Comparison of ENCODE assay signal across 9 mouse cellular contexts in genomic region chr1:75693231-75693914, GRCm38 (mm10).
A peak's percentile ranks its signal among the peaks of the same experiment; 100 is the strongest.
DNase-seq lines count a peak whose midpoint lies in the region; ATAC-seq and TF ChIP-seq lines count a peak whose summit lies in the region.
"Had no signal": no experiment of that assay in that cellular context is flagged by ENCODE, and none has a peak within 500 bp of the region (broad histone marks: within the 10 kb centered on the region; RNA-seq: fewer than 3 reads in every experiment).

No protein-coding gene starts in this region.

- intact Hi-C loops in gastrocnemius, adult 2 months (cut with DNase I), result no loop called here

- H3K9ac ChIP-seq in heart, embryonic 14.5 days (ENCODE audit: low read length), result no peak overlapping the region
- no peak overlapping the region for H3K9ac ChIP-seq in intestine, embryonic 15.5 days

- H3K36me3 ChIP-seq in heart, embryonic 14.5 days (ENCODE audit: control insufficient read depth, insufficient read depth, low read length), result no peaks in the 10 kb centered on the region
- H3K36me3 ChIP-seq in intestine, embryonic 15.5 days, result no peaks in the 10 kb centered on the region

- no peak for TF ChIP-seq CTCF in gastrocnemius, adult 2 months (IDR thresholded peaks at IDR 0.05)

- no peaks in the 10 kb centered on the region for H3K9me3 ChIP-seq in heart, embryonic 14.5 days (ENCODE audit: control insufficient read depth, low read length)
- no peaks in the 10 kb centered on the region for H3K9me3 ChIP-seq in intestine, embryonic 15.5 days

- no peak overlapping the region for H3K4me3 ChIP-seq in heart, embryonic 14.5 days (ENCODE audit: control insufficient read depth in 1 of 2, insufficient read depth in 1 of 2, low read depth in 1 of 2, low read length in 2 of 2)
- no peak overlapping the region for H3K4me3 ChIP-seq in intestine, embryonic 15.5 days (replicated peaks)
- H3K4me3 ChIP-seq in gastrocnemius, adult 2 months, result no peak overlapping the region

- peaks cover 3 to 7% of the 10 kb centered on the region in 2 experiments; a peak in 2 of 4 replicates for H3K4me1 ChIP-seq in heart, embryonic 14.5 days (ENCODE audit: control insufficient read depth in 2 of 2, insufficient read depth in 2 of 2, low read length in 2 of 2)
- H3K4me1 ChIP-seq in intestine, embryonic 15.5 days (replicated peaks), result no peaks in the 10 kb centered on the region
- H3K4me1 ChIP-seq: megakaryocyte, embryonic 14.5 days had no signal

- 53% methylated on average over 12 of the region's 12 CpGs for WGBS in heart, embryonic 14.5 days
- 17% methylated on average over 12 of the region's 12 CpGs for WGBS in intestine, embryonic 15.5 days

- H3K4me2 ChIP-seq in heart, embryonic 14.5 days (ENCODE audit: low read length), result no peak overlapping the region
- no peak overlapping the region for H3K4me2 ChIP-seq in intestine, embryonic 15.5 days (replicated peaks)

- peak; percentile 73 for ATAC-seq in heart, embryonic 14.5 days (ENCODE audit: insufficient number of reproducible peaks, insufficient read depth, low FRiP score, low read depth)
- peak; percentile 47 for ATAC-seq in intestine, embryonic 15.5 days

- peak overlapping the region; percentile 15 to 33; a peak in 1 of 4 replicates for H3K27ac ChIP-seq in heart, embryonic 14.5 days (replicated peaks in 1 of 2; ENCODE audit: control insufficient read depth in 1 of 2, insufficient read depth in 1 of 2, low read depth in 2 of 2, low read length in 2 of 2)
- no peak overlapping the region for H3K27ac ChIP-seq in intestine, embryonic 15.5 days
- no peak overlapping the region for H3K27ac ChIP-seq in gastrocnemius, adult 2 months

- no peak for DNase-seq in heart, adult 18-20 months
- DNase-seq in urinary bladder, postnatal 14 days (ENCODE audit: low spot score), result peak; percentile 35
- no peak for DNase-seq in urinary bladder, postnatal 4 days (ENCODE audit: low spot score in 2 of 2)
- peak; percentile 10 for DNase-seq in skeletal muscle tissue, adult 2 months (ENCODE audit: low read depth, low spot score)
- DNase-seq in gastrocnemius, adult 2 months, result no peak
- no peak for DNase-seq in T-cell, adult 2 months (ENCODE audit: low spot score)

- H3K27me3 ChIP-seq in heart, embryonic 14.5 days (ENCODE audit: control insufficient read depth, insufficient read depth, low read length), result no peaks in the 10 kb centered on the region
- H3K27me3 ChIP-seq in intestine, embryonic 15.5 days (replicated peaks), result no peaks in the 10 kb centered on the region
- H3K27me3 ChIP-seq: megakaryocyte, embryonic 14.5 days had no signal

Comparison
In these comparisons a context has a peak if more than half of its experiments do, and no peak if none do; other contexts are left out.
1. DNase-seq: peak in urinary bladder, postnatal 14 days (single experiment) and skeletal muscle tissue, adult 2 months (single experiment); none in heart, adult 18-20 months (0 of 2), urinary bladder, postnatal 4 days (0 of 2), gastrocnemius, adult 2 months (single experiment) and T-cell, adult 2 months (single experiment).
2. H3K27ac ChIP-seq: peak in heart, embryonic 14.5 days (2 of 2); none in intestine, embryonic 15.5 days (single experiment) and gastrocnemius, adult 2 months (single experiment).